Mouse (Mus musculus) bone marrow, adult 2 months (tissue): ENCODE measurements around the gene Nacc1. TPM values are rescaled to one million over a fixed set of nuclear protein-coding genes. Genes with fewer than 3 reads are reported as not detected.

Experiments used
- H3K27ac ChIP-seq: fragments of 200-500 bp; 2 replicates; pipeline ENCODE4 v1.5.1; 2012; ENCODE audit warnings: low read depth, mild to moderate bottlenecking, control low read depth, inconsistent platforms, low read length; ENCODE audit not compliant: control insufficient read depth, poor library complexity, insufficient read depth
- H3K4me1 ChIP-seq: fragments of 200-500 bp; 2 replicates; pipeline ENCODE4 v1.6.1; 2011; ENCODE audit warnings: low read length; ENCODE audit not compliant: control insufficient read depth, insufficient read depth
- H3K4me3 ChIP-seq: fragments of 200-500 bp; replicated peaks from 2 replicates; pipeline ENCODE3; 2011; ENCODE audit warnings: mild to moderate bottlenecking, low read depth, low read length, control low read depth; ENCODE audit not compliant: control insufficient read depth
- CTCF ChIP-seq: fragments of 200-500 bp; IDR thresholded peaks from 2 replicates; pipeline ENCODE4 v1.5.1; 2011; ENCODE audit warnings: low read length, control low read depth; ENCODE audit not compliant: control insufficient read depth, insufficient read depth
- POLR2A ChIP-seq: fragments of 200-500 bp; IDR thresholded peaks from 2 replicates; pipeline ENCODE4 v1.6.1; 2011; ENCODE audit warnings: low read depth, mild to moderate bottlenecking, control low read depth, low read length, borderline replicate concordance; ENCODE audit not compliant: control insufficient read depth
- WGBS: fragments of 180-500 bp; shearing (Covaris S2); methylation state at CpG from one replicate; pipeline ENCODE4 v1.1.7; 2018; 5-methylcytosine and 5-hydroxymethylcytosine counted together
- polyA plus RNA-seq: library from polyadenylated mRNA; stranded (reverse); fragments of >200 nt; gene quantifications from 2 replicates; pipeline ENCODE4 v1.2.4, GENCODE M21; 2011; ENCODE audit warnings: low replicate concordance; ENCODE audit not compliant: missing spikeins, insufficient read depth, insufficient read length

The Nacc1 gene
- polyA plus RNA-seq, 1 experiment: 26.2 TPM

GRCm38 (mm10) chr8:84654597-84654996 is 33.1 kb downstream of the Nacc1 start:
- no peak overlapping the region for H3K27ac ChIP-seq
- H3K4me1 ChIP-seq: peaks cover 1% of the 10 kb centered on the region; the same call in 1 of the 2 replicates
- TF ChIP-seq CTCF: peak; percentile 40; the same call in 1 of the 2 replicates
- TF ChIP-seq POLR2A: no peak
- 58% methylated on average over 4 of the region's 4 CpGs for WGBS
- H3K4me3 ChIP-seq: no peak overlapping the region

GRCm38 (mm10) chr8:84653092-84653631 is 34.5 kb downstream of the Nacc1 start:
- Histone ChIP-seq H3K4me3 (no peak overlapping the region), H3K4me1 (peaks cover 1% of the 10 kb centered on the region; the same call in 1 of the 2 replicates), H3K27ac (no peak overlapping the region)
- TF ChIP-seq POLR2A (no peak), CTCF (no peak)
- WGBS: 73% methylated on average over 9 of the region's 9 CpGs

GRCm38 (mm10) chr8:84650213-84650612 is 37.4 kb downstream of the Nacc1 start:
- TF ChIP-seq CTCF: no peak
- TF ChIP-seq POLR2A: no peak
- Histone ChIP-seq H3K4me3 (no peak overlapping the region), H3K4me1 (no peaks in the 10 kb centered on the region), H3K27ac (no peak overlapping the region)
- WGBS: 79% methylated on average over 3 of the region's 3 CpGs

GRCm38 (mm10) chr8:84647461-84647901 is 40.2 kb downstream of the Nacc1 start:
- Histone ChIP-seq H3K4me3 (no peak overlapping the region), H3K27ac (no peak overlapping the region), H3K4me1 (no peaks in the 10 kb centered on the region)
- TF ChIP-seq POLR2A (no peak), CTCF (no peak)
- WGBS: 35% methylated on average over 14 of the region's 14 CpGs

- no peak overlapping the region for H3K27ac ChIP-seq
- no peak for TF ChIP-seq CTCF
- TF ChIP-seq POLR2A: no peak
- no peak overlapping the region for H3K4me3 ChIP-seq
- 65% methylated on average over 6 of the region's 6 CpGs for WGBS
- no peaks in the 10 kb centered on the region for H3K4me1 ChIP-seq
Measured at GRCm38 (mm10) chr8:84646800-84647199, 40.9 kb downstream of the Nacc1 start.

DNA sequence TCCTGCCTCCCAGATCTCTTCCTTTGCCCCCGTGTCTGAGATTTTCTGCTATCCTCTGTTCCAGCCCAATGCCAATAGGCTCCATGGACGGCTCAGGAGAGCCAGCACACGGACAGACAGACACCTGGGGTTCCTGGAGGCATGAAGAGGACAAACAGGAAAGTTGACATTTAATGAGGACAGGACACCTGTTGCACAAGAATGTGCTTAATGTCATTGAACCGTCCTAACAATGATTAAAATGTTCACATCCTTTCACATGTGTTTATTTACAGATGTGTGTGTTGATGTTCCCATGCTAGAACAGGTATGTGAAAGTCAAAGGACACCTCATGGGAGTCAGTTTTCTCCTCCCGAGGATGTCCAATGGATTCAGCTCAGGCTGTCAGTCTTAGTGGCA is 44.6 kb downstream of the Nacc1 start:
- TF ChIP-seq POLR2A: no peak
- no peak for TF ChIP-seq CTCF
- H3K4me1 ChIP-seq: no peaks in the 10 kb centered on the region
- WGBS: 72% methylated on average over 5 of the region's 5 CpGs
- H3K27ac ChIP-seq: no peak overlapping the region
- H3K4me3 ChIP-seq: no peak overlapping the region

DNA sequence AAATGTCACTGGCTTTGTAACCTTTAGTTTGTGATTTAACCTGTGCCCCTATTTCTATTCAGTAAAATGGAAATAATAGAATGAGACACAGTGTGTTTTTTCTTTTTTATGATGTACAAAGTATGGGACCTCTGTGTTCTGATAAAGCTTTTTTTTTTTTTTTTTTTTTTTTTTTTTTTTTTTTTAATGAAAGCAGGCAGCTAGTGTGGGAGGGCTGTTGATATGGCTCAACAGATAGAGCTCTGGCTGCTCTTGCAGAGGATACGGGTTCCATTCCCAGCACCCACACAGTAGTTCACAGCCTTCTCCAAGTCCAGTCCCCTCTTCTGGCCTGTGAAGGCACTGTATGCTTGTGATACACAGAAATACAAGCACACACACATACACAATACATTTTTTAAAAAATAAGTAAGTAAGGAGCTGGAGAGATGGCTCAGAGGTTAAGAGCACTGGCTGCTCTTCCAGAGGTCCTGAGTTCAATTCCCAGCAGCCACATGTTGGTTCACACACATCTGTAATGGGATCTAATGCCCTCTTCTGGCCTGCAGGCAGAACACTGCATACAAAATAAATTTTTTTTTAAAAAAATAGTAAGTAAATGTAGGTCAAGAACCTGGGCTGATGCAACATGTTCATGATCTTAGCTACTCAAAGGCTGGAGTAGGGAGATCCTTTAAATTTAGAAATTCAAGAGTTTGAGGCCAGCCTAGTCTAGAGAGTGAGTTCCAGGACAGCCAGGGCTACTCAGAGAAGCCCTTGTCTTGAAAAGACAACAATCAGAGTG is 45.9 kb downstream of the Nacc1 start:
- TF ChIP-seq POLR2A (no peak), CTCF (no peak)
- WGBS: 63% methylated on average over 1 of the region's 1 CpGs
- H3K4me1 ChIP-seq: no peaks in the 10 kb centered on the region
- no peak overlapping the region for H3K4me3 ChIP-seq
- no peak overlapping the region for H3K27ac ChIP-seq

- H3K4me3 ChIP-seq: no peak overlapping the region
Measured at GRCm38 (mm10) chr8:84640617-84641294, 46.9 kb downstream of the Nacc1 start.

More at GRCm38 (mm10) chr8:84640617-84641294, 46.9 kb downstream of the Nacc1 start:
- no peak overlapping the region for H3K27ac ChIP-seq
- TF ChIP-seq CTCF (no peak), POLR2A (no peak)
- 79% methylated on average over 7 of the region's 7 CpGs for WGBS
- no peaks in the 10 kb centered on the region for H3K4me1 ChIP-seq
